Mouse (Mus musculus): ENCODE results near the gene 4930544D05Rik. TPM values are rescaled to one million over a fixed set of nuclear protein-coding genes. Genes with fewer than 3 reads are reported as not detected.
A peak's percentile ranks its signal among the peaks of the same experiment; 100 is the strongest.

The 4930544D05Rik gene
- total RNA-seq, 2 experiments from 2014 or later = 0.47 to 0.72 TPM

GRCm38 (mm10) chr11:70608381-70609066, 7.1 kb upstream of the 4930544D05Rik start:
- Histone ChIP-seq H3K27ac (no peak overlapping the region), H3K4me3 (no peak overlapping the region)
- DNase-seq (ENCODE audit: low spot score in 2 of 2) = no peak
- TF ChIP-seq CTCF (conservative IDR thresholded peaks at IDR 0.05) = peak; percentile 66

GRCm38 (mm10) chr11:70610752-70611151, 4.9 kb upstream of the 4930544D05Rik start:
- no peak overlapping the region for H3K4me3 ChIP-seq
- no peak for DNase-seq (ENCODE audit: low spot score in 2 of 2)
- peak; percentile 52 for TF ChIP-seq CTCF (conservative IDR thresholded peaks at IDR 0.05)
- no peak overlapping the region for H3K27ac ChIP-seq

GRCm38 (mm10) chr11:70612505-70612904, 3.1 kb upstream of the 4930544D05Rik start:
- TF ChIP-seq CTCF (conservative IDR thresholded peaks at IDR 0.05) = peak; percentile 44
- Histone ChIP-seq H3K27ac (no peak overlapping the region), H3K4me3 (no peak overlapping the region)
- no peak for DNase-seq (ENCODE audit: low spot score in 2 of 2)

- peak; percentile 27; the same call in 1 of the 2 replicates for TF ChIP-seq CTCF (conservative IDR thresholded peaks at IDR 0.05)
- Histone ChIP-seq H3K4me3 (peak overlapping the region; percentile 31; the same call in 1 of the 2 replicates), H3K27ac (peak overlapping the region; percentile 18; the same call in 1 of the 2 replicates)
- DNase-seq (ENCODE audit: low spot score in 2 of 2) = peak in 1 of 2 experiments; percentile 37
Measured at GRCm38 (mm10) chr11:70615074-70615473, 574 bp upstream of the 4930544D05Rik start.

GRCm38 (mm10) chr11:70619101-70619500, 3.5 kb downstream of the 4930544D05Rik start, which contains the start of gene Chrne:
TSS of gene Chrne (minus strand) at chr11:70619216.
- DNase-seq (ENCODE audit: low spot score in 2 of 2) = no peak
- TF ChIP-seq CTCF (conservative IDR thresholded peaks at IDR 0.05) = no peak
- Histone ChIP-seq H3K27ac (no peak within 1 kb of the TSS), H3K4me3 (no peak within 1 kb of the TSS)

- no peak overlapping the region for H3K27ac ChIP-seq
- DNase-seq (ENCODE audit: low spot score in 2 of 2) = no peak
- no peak overlapping the region for H3K4me3 ChIP-seq
- no peak for TF ChIP-seq CTCF (conservative IDR thresholded peaks at IDR 0.05)
Measured at GRCm38 (mm10) chr11:70621972-70622814, 6.5 kb downstream of the 4930544D05Rik start.

GRCm38 (mm10) chr11:70623053-70623742, 7.5 kb downstream of the 4930544D05Rik start:
- H3K4me3 ChIP-seq = no peak overlapping the region
- DNase-seq (ENCODE audit: low spot score in 2 of 2) = no peak
- no peak overlapping the region for H3K27ac ChIP-seq
- TF ChIP-seq CTCF (conservative IDR thresholded peaks at IDR 0.05) = peak; percentile 68

- DNase-seq (ENCODE audit: low spot score in 2 of 2) = no peak
- H3K27ac ChIP-seq = no peak overlapping the region
- TF ChIP-seq CTCF (conservative IDR thresholded peaks at IDR 0.05) = peak; percentile 82
- no peak overlapping the region for H3K4me3 ChIP-seq
Measured at GRCm38 (mm10) chr11:70625473-70625872, 9.8 kb downstream of the 4930544D05Rik start.

GRCm38 (mm10) chr11:70626877-70627276, 11.2 kb downstream of the 4930544D05Rik start:
- no peak for DNase-seq (ENCODE audit: low spot score in 2 of 2)
- TF ChIP-seq CTCF (conservative IDR thresholded peaks at IDR 0.05) = no peak
- no peak overlapping the region for H3K4me3 ChIP-seq
- no peak overlapping the region for H3K27ac ChIP-seq

- Histone ChIP-seq H3K4me3 (no peak overlapping the region), H3K27ac (no peak overlapping the region)
- no peak for TF ChIP-seq CTCF (conservative IDR thresholded peaks at IDR 0.05)
- no peak for DNase-seq (ENCODE audit: low spot score in 2 of 2)
Measured at GRCm38 (mm10) chr11:70628431-70628830, 12.8 kb downstream of the 4930544D05Rik start.

GRCm38 (mm10) chr11:70629557-70629956, 13.9 kb downstream of the 4930544D05Rik start:
- Histone ChIP-seq H3K4me3 (no peak overlapping the region), H3K27ac (no peak overlapping the region)
- no peak for DNase-seq (ENCODE audit: low spot score in 2 of 2)

GRCm38 (mm10) chr11:70630129-70630528, 14.5 kb downstream of the 4930544D05Rik start:
- TF ChIP-seq CTCF (conservative IDR thresholded peaks at IDR 0.05) = no peak
- DNase-seq (ENCODE audit: low spot score in 2 of 2) = no peak
- Histone ChIP-seq H3K4me3 (no peak overlapping the region), H3K27ac (no peak overlapping the region)

More at GRCm38 (mm10) chr11:70629557-70629956, 13.9 kb downstream of the 4930544D05Rik start:
- peak; percentile 62 for TF ChIP-seq CTCF (conservative IDR thresholded peaks at IDR 0.05)

GRCm38 (mm10) chr11:70635601-70636000, 20.0 kb downstream of the 4930544D05Rik start:
- no peak overlapping the region for H3K4me3 ChIP-seq
- no peak for DNase-seq (ENCODE audit: low spot score in 2 of 2)
- no peak overlapping the region for H3K27ac ChIP-seq
- TF ChIP-seq CTCF (conservative IDR thresholded peaks at IDR 0.05) = no peak

Data from layer of hippocampus, adult 2 months (tissue).